8 mouse cellular contexts compared by ENCODE assay signal in genomic region chr2:166714427-166714699, GRCm38 (mm10). TPM values are rescaled to one million over a fixed set of nuclear protein-coding genes. Genes with fewer than 3 reads are reported as not detected.
DNase-seq lines count a peak whose midpoint lies in the region; ATAC-seq and TF ChIP-seq lines count a peak whose summit lies in the region.

No protein-coding gene starts in this region.

- no peaks in the 10 kb centered on the region for H3K36me3 ChIP-seq in testis, adult 2 months (ENCODE audit: control insufficient read depth, insufficient read depth, low read length)
- peaks cover 7% of the 10 kb centered on the region; the same call in 1 of the 2 replicates for H3K36me3 ChIP-seq in liver, embryonic 12.5 days

- H3K9me3 ChIP-seq in liver, embryonic 12.5 days (replicated peaks): no peaks in the 10 kb centered on the region

- peaks cover 8% of the 10 kb centered on the region for H3K4me1 ChIP-seq in testis, adult 2 months (ENCODE audit: control insufficient read depth, insufficient read depth, low read length)
- H3K4me1 ChIP-seq in liver, embryonic 12.5 days: peaks cover 49% of the 10 kb centered on the region

- peak overlapping the region; percentile 96 for H3K4me2 ChIP-seq in liver, embryonic 12.5 days

- no peak overlapping the region; the same call in 1 of the 2 replicates for H3K27ac ChIP-seq in testis, adult 2 months (ENCODE audit: control insufficient read depth, insufficient read depth, low read depth, low read length)
- H3K27ac ChIP-seq in liver, embryonic 12.5 days: no peak overlapping the region

- no peaks in the 10 kb centered on the region for H3K27me3 ChIP-seq in testis, adult 2 months (ENCODE audit: control insufficient read depth, insufficient read depth, low read length)
- H3K27me3 ChIP-seq in liver, embryonic 12.5 days (replicated peaks): 0 out of 2 replicates have a peak, but pooled peaks cover 12% of the 10 kb centered on the region

- H3K9ac ChIP-seq in liver, embryonic 12.5 days: peak overlapping the region; percentile 69

- WGBS in liver, embryonic 12.5 days (ENCODE audit: insufficient replicate concordance): 4% methylated on average over 11 of the region's 11 CpGs

- peak; percentile 30 for DNase-seq in cerebellum, adult 9-10 months
- DNase-seq in cerebellum, postnatal 25 days: no peak
- no peak for DNase-seq in testis, postnatal 10 days (ENCODE audit: low spot score)
- no peak for DNase-seq in layer of hippocampus, adult 18-20 months (ENCODE audit: low spot score in 2 of 2)
- DNase-seq in left cerebral cortex, adult 8-10 months (ENCODE audit: low spot score in 2 of 2): no peak

- no peak for TF ChIP-seq POLR2A in testis, adult 2 months (IDR thresholded peaks at IDR 0.05; ENCODE audit: control insufficient read depth, low read depth, low read length)

- ATAC-seq in liver, embryonic 12.5 days: no peak
- no peak for ATAC-seq in megakaryocyte progenitor cell, adult 5-6 weeks (replicated peaks; ENCODE audit: poor library complexity)

- no peak for TF ChIP-seq CTCF in testis, adult 2 months (IDR thresholded peaks at IDR 0.05; ENCODE audit: control insufficient read depth, insufficient read depth, insufficient replicate concordance, low read depth, low read length)

- H3K4me3 ChIP-seq in testis, adult 2 months (ENCODE audit: control insufficient read depth, low read depth, low read length): peak overlapping the region; percentile 81
- H3K4me3 ChIP-seq in liver, embryonic 12.5 days: peak overlapping the region; percentile 93

RNA-seq across cellular contexts. Expression of gene Prex1, which starts 0.7 kb away (rescaled TPM):
- 13.6 and 14.5 TPM in 2 replicates for polyA plus RNA-seq in testis, adult 2 months (2012; rRNA removed)
- polyA plus RNA-seq in liver, embryonic 12.5 days (2016; fragmentation: Nextera tagmentation; extraction: Ambion mirVana): 16.4 and 17.5 TPM in 2 replicates
- 18.9 and 22.3 TPM in 2 replicates for total RNA-seq in megakaryocyte progenitor cell, adult 5-6 weeks (2015)
- 16.4 and 18.2 TPM in 2 replicates for total RNA-seq in megakaryocyte progenitor cell, adult 5-6 weeks (2017)
- 10 to 100 TPM; 67.8 to 68.8 TPM for total RNA-seq in layer of hippocampus, adult 18-20 months (2021)
- 10 to 100 TPM; 91.7 to 98.3 (median 95.8) TPM for total RNA-seq in left cerebral cortex, adult 8-10 months (2022)
